Mouse (Mus musculus): ENCODE measurements around the gene Rpl18a. TPM values are rescaled to one million over a fixed set of nuclear protein-coding genes. Genes with fewer than 3 reads are reported as not detected.

The Rpl18a gene
- polyA plus RNA-seq, 3 experiments from 2014 or later, result 6,080 to 11,053 (median 10,917) TPM

DNA sequence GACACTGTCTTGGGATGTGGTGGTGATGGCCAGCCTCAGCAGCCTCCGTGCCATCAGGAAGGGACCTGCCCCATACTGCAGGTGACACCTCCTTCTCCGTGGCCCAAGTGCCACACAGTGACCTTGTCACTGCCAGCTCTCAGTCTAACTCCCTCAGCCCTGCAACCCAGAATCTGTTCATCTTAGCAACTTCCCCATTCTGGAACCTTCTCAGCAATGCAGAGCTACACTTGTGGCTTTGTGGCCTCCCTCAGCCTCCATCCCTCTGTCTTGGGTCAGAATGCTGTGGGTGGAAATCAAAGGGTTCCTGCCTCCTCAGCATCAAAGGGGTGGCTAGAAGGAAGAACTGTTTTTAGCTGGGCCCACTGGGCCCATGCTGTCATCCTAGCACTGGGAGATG lies 43.3 kb downstream of the Rpl18a start:
- ATAC-seq, result no peak

GRCm38 (mm10) chr8:70852595-70853231 lies 44.5 kb downstream of the Rpl18a start:
- no peak for ATAC-seq

DNA sequence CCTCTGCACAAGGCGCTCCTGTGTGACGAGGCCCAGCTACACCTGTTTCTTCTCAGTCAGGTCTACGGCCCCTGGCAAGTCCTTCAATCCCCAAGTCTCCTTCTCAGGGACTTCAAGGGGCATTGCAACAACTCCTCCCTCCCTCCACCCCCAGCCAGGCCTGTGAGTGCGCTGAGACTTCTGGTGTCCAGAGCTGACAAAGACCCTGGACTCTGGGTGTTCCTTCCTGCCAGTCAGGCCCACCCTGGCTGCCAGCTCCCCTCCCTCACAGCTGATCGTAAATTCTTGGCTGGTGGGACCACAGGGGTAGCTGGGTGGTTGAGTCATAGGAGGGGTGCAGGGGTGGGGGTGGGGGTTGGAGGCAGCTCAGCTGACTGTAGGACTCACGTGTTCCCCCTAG lies 45.4 kb downstream of the Rpl18a start:
- ATAC-seq, result no peak

- ATAC-seq, result no peak
These were observed 46.3 kb downstream of the Rpl18a start for GRCm38 (mm10) chr8:70850947-70851346.

DNA sequence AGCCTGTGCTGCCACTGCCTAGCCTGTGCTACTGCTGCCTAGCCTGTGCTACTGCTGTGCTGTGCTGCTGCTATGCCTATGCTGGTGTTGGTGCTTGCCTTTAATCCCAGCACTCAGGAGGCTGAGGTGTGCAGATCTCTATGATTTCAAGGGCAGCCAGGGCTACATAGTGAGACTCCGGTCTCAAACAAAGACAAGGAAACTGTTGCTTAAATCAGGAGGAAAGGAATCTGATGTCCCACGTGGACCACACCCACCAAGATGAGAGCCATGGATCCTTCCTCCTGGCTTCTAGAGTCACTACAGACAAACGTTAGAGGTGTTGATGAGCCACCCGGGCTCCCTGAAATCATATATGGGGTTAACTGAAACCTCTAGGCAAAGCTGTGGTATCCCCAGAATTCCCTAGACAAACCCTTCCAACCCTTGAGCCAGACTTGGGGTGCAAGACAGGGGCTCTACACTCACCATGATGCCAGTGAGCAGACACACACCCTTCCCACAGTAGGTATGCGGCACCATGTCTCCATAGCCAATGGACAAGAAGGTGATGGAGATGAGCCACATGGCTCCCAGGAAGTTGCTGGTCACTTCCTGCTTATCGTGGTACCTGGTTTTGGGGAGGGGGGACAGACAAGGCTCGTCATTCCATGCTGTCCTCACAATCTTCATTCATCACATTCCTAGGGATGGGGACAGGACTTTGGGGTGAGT lies 46.9 kb downstream of the Rpl18a start:
- ATAC-seq, result no peak

DNA sequence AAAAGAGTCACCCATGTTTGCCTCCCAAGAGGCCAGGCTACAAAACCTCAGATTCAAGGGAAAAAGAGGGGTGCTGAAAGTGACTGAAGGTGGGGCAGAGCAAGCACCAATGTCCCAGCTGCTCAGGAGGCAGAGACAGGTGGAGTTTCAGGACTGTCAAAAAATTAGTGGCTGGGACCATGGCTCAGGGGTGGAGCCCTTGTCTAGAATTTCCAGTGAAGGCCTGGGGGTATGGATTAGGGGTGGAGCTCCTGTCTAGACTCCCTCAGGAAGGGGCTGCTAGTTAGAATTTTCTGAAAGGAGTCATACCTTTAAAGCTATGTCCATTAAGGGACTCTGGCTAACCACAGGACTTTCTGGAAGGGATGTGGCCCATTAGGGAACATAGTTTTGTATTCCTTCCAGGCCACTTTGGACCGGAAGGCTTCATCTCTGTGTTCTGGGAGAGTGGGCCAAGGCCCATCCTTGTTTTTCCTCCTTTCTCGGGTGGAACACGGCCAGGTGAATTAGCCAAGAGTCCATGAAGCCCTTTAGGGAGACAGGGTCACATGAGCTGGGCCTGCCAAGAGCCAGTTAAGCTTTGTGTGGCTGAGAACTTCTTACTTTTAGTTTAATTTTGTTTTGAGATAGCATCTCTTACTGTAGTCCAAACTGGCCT lies 47.8 kb downstream of the Rpl18a start:
- ATAC-seq, result no peak

DNA sequence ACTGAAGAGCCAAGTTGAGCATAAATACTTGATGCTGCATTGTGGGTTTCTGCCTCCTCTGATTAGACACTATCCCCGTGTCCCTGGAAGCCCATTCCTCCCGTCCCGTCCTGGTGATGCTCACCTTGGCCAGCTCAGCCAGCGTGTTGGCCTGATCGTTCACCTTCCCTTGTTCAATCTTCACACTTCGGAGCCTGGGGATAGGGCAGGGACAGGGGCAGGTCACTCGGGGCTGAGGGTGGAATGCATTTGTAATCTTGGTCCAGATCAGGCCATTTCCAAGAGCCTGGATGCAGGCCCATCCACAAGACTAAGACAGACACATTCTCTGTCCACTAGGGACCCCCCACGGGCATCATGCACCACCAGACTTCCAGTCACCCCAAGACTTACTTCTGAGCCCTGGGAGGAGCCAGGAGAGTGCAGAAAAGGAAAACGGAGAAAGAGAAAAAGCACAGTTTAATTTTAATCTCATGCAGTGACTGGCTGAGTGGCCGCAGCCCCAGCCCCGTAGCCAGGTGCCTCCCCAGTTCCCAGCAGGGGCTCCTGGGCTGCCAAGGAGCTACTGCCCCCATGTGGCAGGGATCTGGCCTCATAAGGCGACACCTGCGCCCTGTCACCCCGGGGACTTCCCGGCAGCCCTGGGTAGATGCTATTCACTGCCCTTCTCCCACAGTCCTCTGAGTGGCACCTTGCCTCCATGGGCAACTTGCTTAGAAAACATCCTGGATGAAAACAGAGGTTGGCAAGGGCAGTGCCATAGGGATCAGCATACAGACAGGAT lies 50.6 kb downstream of the Rpl18a start:
- ATAC-seq, result no peak

- no peak for ATAC-seq
These were observed 52.1 kb downstream of the Rpl18a start for GRCm38 (mm10) chr8:70845108-70845507.

Other genes starting within 250 kb of the Rpl18a start
- gene Pgpep1, start 237.0 kb downstream of the Rpl18a start, polyA plus RNA-seq (2017; shearing (Covaris generic)), result 1 to 10 TPM; 3.8 to 6.4 (median 4.8) TPM
- 100 to 1,000 TPM in 1 of 3 experiments, 10 to 100 TPM in 2; 79.0 to 128 (median 97.8) TPM for gene Lsm4, start 224.2 kb downstream of the Rpl18a start, polyA plus RNA-seq (2017; shearing (Covaris generic))
- 10 to 100 TPM; 13.9 to 23.2 (median 16.6) TPM for gene Jund, start 198.5 kb downstream of the Rpl18a start, polyA plus RNA-seq (2017; shearing (Covaris generic))
- gene Iqcn, start 194.0 kb downstream of the Rpl18a start, polyA plus RNA-seq (2017; shearing (Covaris generic)), result not detected
- under 1 TPM in 1 of 3 experiments, not detected in 2; 0.55 TPM for gene Gm3336, start 178.9 kb downstream of the Rpl18a start, polyA plus RNA-seq (2017; shearing (Covaris generic))
- gene Pde4c, start 173.7 kb downstream of the Rpl18a start, polyA plus RNA-seq (2017; shearing (Covaris generic)), result under 1 TPM; 0.19 to 0.59 (median 0.25) TPM
- gene Rab3a, start 142.7 kb downstream of the Rpl18a start, polyA plus RNA-seq (2017; shearing (Covaris generic)), result 1 to 10 TPM; 4.6 to 8.6 (median 7.9) TPM
- gene Mpv17l2, start 136.5 kb downstream of the Rpl18a start, polyA plus RNA-seq (2017; shearing (Covaris generic)), result 10 to 100 TPM; 35.5 to 46.1 (median 42.5) TPM
- 1 to 10 TPM; 2.6 to 5.4 (median 5.4) TPM for gene Pik3r2, start 120.7 kb downstream of the Rpl18a start, polyA plus RNA-seq (2017; shearing (Covaris generic))
- 10 to 100 TPM; 14.8 to 20.5 (median 18.4) TPM for gene Mast3, start 92.4 kb downstream of the Rpl18a start, polyA plus RNA-seq (2017; shearing (Covaris generic))
- gene Il12rb1, start 89.0 kb downstream of the Rpl18a start, polyA plus RNA-seq (2017; shearing (Covaris generic)), result 10 to 100 TPM; 13.8 to 38.5 (median 18.3) TPM
- gene Arrdc2, start 57.7 kb downstream of the Rpl18a start, polyA plus RNA-seq (2017; shearing (Covaris generic)), result 1 to 10 TPM; 1.9 to 7.8 (median 3.7) TPM
- not detected for gene Kcnn1, start 34.2 kb downstream of the Rpl18a start, polyA plus RNA-seq (2017; shearing (Covaris generic))
- gene Ccdc124, start 23.5 kb downstream of the Rpl18a start, polyA plus RNA-seq (2017; shearing (Covaris generic)), result 100 to 1,000 TPM in 1 of 3 experiments, 10 to 100 TPM in 2; 54.2 to 120 (median 63.1) TPM
- not detected for gene Slc5a5, start 4.7 kb downstream of the Rpl18a start, polyA plus RNA-seq (2017; shearing (Covaris generic))
- 10 to 100 TPM; 13.9 to 16.7 (median 13.9) TPM for gene Map1s, start 8.5 kb upstream of the Rpl18a start, polyA plus RNA-seq (2017; shearing (Covaris generic))

Data from inflammation-experienced regulatory T-cells, adult 6 months (primary cell).